Mouse (Mus musculus) cerebellum, adult 2 months (tissue): ENCODE measurements around the gene Srgap1.

Experiments used
- CTCF ChIP-seq: fragments of 200-500 bp; IDR thresholded peaks from 2 replicates; pipeline ENCODE4 v1.5.1; 2011; ENCODE audit warnings: low read depth, mild to moderate bottlenecking, control low read depth, low read length, moderate library complexity, borderline replicate concordance; ENCODE audit not compliant: insufficient read depth
- POLR2A ChIP-seq: fragments of 200-500 bp; IDR thresholded peaks from 2 replicates; pipeline ENCODE4 v1.6.1; 2011; ENCODE audit warnings: low read length, control low read depth, borderline replicate concordance; ENCODE audit not compliant: insufficient read depth

DNA sequence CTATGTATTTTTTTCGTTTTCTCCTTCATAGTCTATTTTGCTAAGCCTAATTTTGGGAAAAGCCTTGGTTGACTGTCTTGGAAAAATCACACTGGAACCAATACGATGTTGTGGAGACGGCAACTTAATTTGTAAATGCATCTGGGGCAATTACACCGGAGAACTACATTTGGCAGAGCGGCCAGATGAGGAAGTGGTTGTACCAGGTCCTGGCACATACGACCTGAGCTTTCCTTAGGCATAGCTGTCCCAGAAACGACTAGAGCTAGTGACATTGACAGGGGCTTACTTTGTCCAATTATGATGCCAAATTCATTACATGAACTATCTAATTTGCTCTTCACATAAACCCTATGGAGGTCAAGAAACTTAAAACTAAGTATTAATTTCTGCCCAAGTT, 226.3 kb downstream of the Srgap1 start:
- TF ChIP-seq CTCF, result no peak
- TF ChIP-seq POLR2A, result no peak
